Mouse (Mus musculus): ENCODE results near the gene Ltbp1.

- TF ChIP-seq CTCF (IDR thresholded peaks at IDR 0.05; ENCODE audit: extremely low read depth, insufficient read depth, insufficient read length, insufficient replicate concordance) (no peak), POLR2A (IDR thresholded peaks at IDR 0.05; ENCODE audit: low read depth, low read length) (no peak)
Measured at GRCm38 (mm10) chr17:75436095-75436494, 430.7 kb downstream of the Ltbp1 start.

Data from spleen, adult 2 months (tissue).